Mouse (Mus musculus) hindbrain, embryonic 11.5 days (tissue): ENCODE data around the gene Atcay. TPM values are rescaled to one million over a fixed set of nuclear protein-coding genes. Genes with fewer than 3 reads are reported as not detected.
A peak's percentile ranks its signal among the peaks of the same experiment; 100 is the strongest.
"Not testable (repeated sequence)": the region's sequence is repeated elsewhere in the genome, so short reads cannot be mapped to it uniquely, and the experiment has no call there.

Experiments used
- ATAC-seq: fragments of 200-750 bp; cut with Nextera tagmentation; 2 replicates; pipeline ENCODE4 v1.8.0; 2017; ENCODE audit warnings: mild to moderate bottlenecking, moderate TSS enrichment, moderate library complexity; ENCODE audit not compliant: low FRiP score
- DNase-seq: peaks from one replicate; pipeline ENCODE4 v3.0.0-alpha.2; 2015; ENCODE audit warnings: low spot score
- H3K27ac ChIP-seq: fragments of 300-500 bp; sonication (generic); 2 replicates; pipeline ENCODE4 v1.5.1; 2014; ENCODE audit warnings: mild to moderate bottlenecking, low read depth, low read length
- H3K27me3 ChIP-seq: fragments of 300-500 bp; sonication (generic); 2 replicates; pipeline ENCODE4 v1.6.1; 2014; ENCODE audit warnings: mild to moderate bottlenecking, low read length, moderate library complexity, mixed read lengths; ENCODE audit not compliant: control insufficient read depth, insufficient read depth
- H3K36me3 ChIP-seq: fragments of 300-500 bp; sonication (generic); 2 replicates; pipeline ENCODE4 v1.6.1; 2014; ENCODE audit warnings: mild to moderate bottlenecking, low read length, moderate library complexity, mixed read lengths; ENCODE audit not compliant: control insufficient read depth, insufficient read depth
- H3K4me1 ChIP-seq: fragments of 300-500 bp; sonication (generic); replicated peaks from 2 replicates; pipeline ENCODE4 v1.6.1; 2014; ENCODE audit warnings: low read length, mixed read lengths; ENCODE audit not compliant: control insufficient read depth, insufficient read depth
- H3K4me2 ChIP-seq: fragments of 300-500 bp; sonication (generic); replicated peaks from 2 replicates; pipeline ENCODE4 v1.6.1; 2014; ENCODE audit warnings: mild to moderate bottlenecking, low read depth, low read length
- H3K4me3 ChIP-seq: fragments of 300-500 bp; sonication (generic); 2 replicates; pipeline ENCODE4 v1.5.1; 2014; ENCODE audit warnings: low read depth, low read length
- H3K9ac ChIP-seq: fragments of 300-500 bp; sonication (generic); 2 replicates; pipeline ENCODE4 v1.6.1; 2014; ENCODE audit warnings: low read depth, low read length
- H3K9me3 ChIP-seq: fragments of 300-500 bp; sonication (generic); 2 replicates; pipeline ENCODE4 v1.6.1; 2016; ENCODE audit warnings: low read length; ENCODE audit not compliant: control insufficient read depth
- WGBS: fragments of 180-500 bp; shearing (Covaris S2); extraction: QIAGEN DNeasy Blood & Tissue Kit; methylation state at CpG from one replicate; pipeline ENCODE4 v1.1.7; 2014; 5-methylcytosine and 5-hydroxymethylcytosine counted together
- polyA plus RNA-seq: library from polyadenylated mRNA; unstranded; fragments of >200 nt; fragmentation: Nextera tagmentation; extraction: Ambion mirVana; gene quantifications from 2 replicates; pipeline ENCODE4 v1.2.1, GENCODE M21; 2014

The Atcay gene
- polyA plus RNA-seq, 1 experiment from 2014 or later = 22.8 TPM

DNA sequence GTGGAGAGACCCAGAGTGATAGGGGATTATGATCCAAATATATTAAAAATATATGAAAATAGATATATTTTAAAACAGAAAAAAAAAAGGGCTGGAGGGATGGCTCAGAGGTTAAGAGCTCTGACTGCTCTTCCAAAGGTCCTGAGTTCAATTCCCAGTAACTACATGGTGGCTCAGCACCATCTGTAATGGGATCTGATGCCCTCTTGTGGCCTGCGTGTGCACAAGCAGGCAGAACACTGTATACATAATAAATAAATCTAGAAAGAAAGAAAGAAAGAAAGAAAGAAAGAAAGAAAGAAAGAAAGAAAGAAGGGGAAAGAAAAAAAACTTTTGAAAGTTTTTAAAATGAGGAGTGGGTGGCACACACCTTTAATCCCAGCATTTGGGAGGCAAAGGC is 13.4 kb downstream of the Atcay start:
- not testable (repeated sequence) for H3K4me3 ChIP-seq, H3K36me3 ChIP-seq, H3K4me1 ChIP-seq, ATAC-seq, H3K9ac ChIP-seq, H3K27ac ChIP-seq, H3K4me2 ChIP-seq, DNase-seq, H3K9me3 ChIP-seq, H3K27me3 ChIP-seq
- 19% methylated on average over 1 of the region's 1 CpGs for WGBS

DNA sequence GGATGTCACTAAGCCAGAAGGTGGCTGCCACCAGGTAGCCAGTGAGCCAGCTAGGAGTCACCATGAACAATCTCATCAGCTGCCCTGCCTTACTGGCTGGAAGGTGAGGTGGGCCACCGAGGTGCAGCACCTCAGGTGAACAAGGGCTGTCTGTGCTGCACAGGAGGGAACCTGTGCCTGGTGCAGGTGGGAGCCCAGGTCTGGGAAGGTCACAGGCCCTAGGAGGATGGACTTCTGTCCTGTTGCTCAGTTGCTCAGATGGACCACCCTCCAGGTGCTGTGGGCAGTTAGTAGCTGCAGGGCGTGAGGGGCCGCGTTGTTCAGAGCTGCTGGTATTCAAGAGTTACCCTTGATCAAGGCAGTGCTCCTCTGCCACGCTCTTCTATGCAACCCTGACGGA is 13.8 kb downstream of the Atcay start:
- H3K9ac ChIP-seq = no peak overlapping the region
- no peak overlapping the region for H3K4me3 ChIP-seq
- no peak overlapping the region for H3K27ac ChIP-seq
- no peak for DNase-seq
- ATAC-seq = no peak
- H3K9me3 ChIP-seq = no peaks in the 10 kb centered on the region
- 90% methylated on average over 6 of the region's 6 CpGs for WGBS
- H3K36me3 ChIP-seq = peaks cover 9% of the 10 kb centered on the region
- H3K27me3 ChIP-seq = no peaks in the 10 kb centered on the region
- H3K4me1 ChIP-seq = no peaks in the 10 kb centered on the region
- H3K4me2 ChIP-seq = no peak overlapping the region

DNA sequence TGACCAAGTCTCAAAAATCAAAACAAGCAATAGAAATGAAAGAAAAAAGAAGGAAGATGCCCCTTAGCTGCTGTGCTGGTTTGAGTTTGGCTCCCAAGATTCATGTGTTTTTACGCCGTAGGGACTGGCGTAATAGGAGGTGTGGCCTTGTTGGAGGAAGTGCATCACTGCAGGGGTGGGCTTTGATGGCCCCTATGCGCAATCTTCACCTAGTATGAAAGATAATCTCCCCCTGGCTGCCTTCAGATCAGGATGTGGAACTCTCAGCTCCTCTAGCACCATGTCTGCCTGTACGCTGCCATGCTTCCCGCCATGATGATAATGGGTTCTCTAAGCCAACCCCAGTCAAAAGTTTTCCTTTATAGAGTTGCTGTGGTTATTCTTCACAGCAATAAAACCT is 14.4 kb downstream of the Atcay start:
- no peaks in the 10 kb centered on the region for H3K27me3 ChIP-seq
- H3K4me2 ChIP-seq = no peak overlapping the region
- H3K4me1 ChIP-seq = no peaks in the 10 kb centered on the region
- H3K9me3 ChIP-seq = no peaks in the 10 kb centered on the region
- H3K27ac ChIP-seq = no peak overlapping the region
- H3K9ac ChIP-seq = no peak overlapping the region
- H3K36me3 ChIP-seq = peaks cover 12% of the 10 kb centered on the region
- WGBS = 93% methylated on average over 6 of the region's 6 CpGs
- ATAC-seq = no peak
- no peak for DNase-seq
- no peak overlapping the region for H3K4me3 ChIP-seq

DNA sequence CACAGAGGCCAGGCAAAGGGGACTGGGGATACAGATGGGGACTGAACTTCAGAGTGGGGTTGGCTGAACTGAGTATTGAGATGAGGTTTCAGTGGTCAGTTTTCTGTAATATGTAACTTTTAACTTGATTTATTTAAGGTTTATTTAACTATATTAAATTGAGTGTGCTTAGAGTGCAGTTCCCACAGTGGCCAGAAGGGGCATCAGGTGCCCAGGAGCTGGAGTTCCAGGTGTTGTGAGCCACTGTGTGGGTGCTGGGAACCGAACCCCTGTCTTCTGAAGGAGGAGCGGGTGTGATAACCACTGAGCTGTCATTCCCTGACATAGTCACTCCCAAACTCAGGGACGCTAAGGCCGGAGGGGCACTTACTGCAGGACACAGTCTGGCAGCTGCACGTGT is 20.5 kb downstream of the Atcay start:
- H3K36me3 ChIP-seq = peaks cover 16% of the 10 kb centered on the region
- H3K4me3 ChIP-seq = no peak overlapping the region
- H3K9me3 ChIP-seq = no peaks in the 10 kb centered on the region
- DNase-seq (no peak), ATAC-seq (no peak)
- H3K9ac ChIP-seq = no peak overlapping the region
- no peaks in the 10 kb centered on the region for H3K27me3 ChIP-seq
- 100% methylated on average over 5 of the region's 5 CpGs for WGBS
- no peaks in the 10 kb centered on the region for H3K4me1 ChIP-seq
- H3K4me2 ChIP-seq = no peak overlapping the region
- no peak overlapping the region for H3K27ac ChIP-seq

DNA sequence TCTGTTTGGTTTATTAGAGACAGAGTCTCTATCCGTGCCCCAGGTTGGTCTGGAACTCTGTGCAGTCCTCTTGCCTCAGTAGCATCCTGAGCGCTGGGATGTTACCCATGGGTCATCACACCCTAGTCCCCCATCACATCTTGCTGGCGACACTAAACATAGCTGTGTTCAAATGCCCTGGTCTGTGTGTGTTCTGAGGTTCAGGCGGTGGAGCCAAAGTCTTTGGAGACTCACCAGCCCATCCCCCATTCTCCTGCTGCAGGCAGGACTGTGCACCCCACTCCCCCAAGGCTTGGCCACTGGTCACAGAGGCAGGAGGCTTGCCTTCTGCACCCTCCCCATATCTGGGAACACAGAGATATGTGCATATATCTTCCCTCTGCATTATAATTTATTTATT is 26.5 kb downstream of the Atcay start:
- Histone ChIP-seq H3K4me1 (0 out of 2 replicates have a peak, but pooled peaks cover 2% of the 10 kb centered on the region), H3K36me3 (no peaks in the 10 kb centered on the region; the same call in 1 of the 2 replicates), H3K4me2 (no peak overlapping the region), H3K27ac (no peak overlapping the region), H3K27me3 (no peaks in the 10 kb centered on the region; the same call in 1 of the 2 replicates), H3K9me3 (no peaks in the 10 kb centered on the region), H3K9ac (no peak overlapping the region), H3K4me3 (no peak overlapping the region)
- ATAC-seq (no peak), DNase-seq (no peak)
- 71% methylated on average over 4 of the region's 4 CpGs for WGBS

GRCm38 (mm10) chr10:81202978-81203720 is 27.5 kb downstream of the Atcay start:
- Histone ChIP-seq H3K4me1 (0 out of 2 replicates have a peak, but pooled peaks cover 2% of the 10 kb centered on the region), H3K27ac (no peak overlapping the region), H3K9ac (no peak overlapping the region), H3K9me3 (no peaks in the 10 kb centered on the region), H3K4me3 (no peak overlapping the region), H3K4me2 (no peak overlapping the region), H3K36me3 (no peaks in the 10 kb centered on the region), H3K27me3 (no peaks in the 10 kb centered on the region; the same call in 1 of the 2 replicates)
- peak; percentile 34; the same call in 1 of the 2 replicates for ATAC-seq
- WGBS = 66% methylated on average over 8 of the region's 8 CpGs
- DNase-seq = no peak

DNA sequence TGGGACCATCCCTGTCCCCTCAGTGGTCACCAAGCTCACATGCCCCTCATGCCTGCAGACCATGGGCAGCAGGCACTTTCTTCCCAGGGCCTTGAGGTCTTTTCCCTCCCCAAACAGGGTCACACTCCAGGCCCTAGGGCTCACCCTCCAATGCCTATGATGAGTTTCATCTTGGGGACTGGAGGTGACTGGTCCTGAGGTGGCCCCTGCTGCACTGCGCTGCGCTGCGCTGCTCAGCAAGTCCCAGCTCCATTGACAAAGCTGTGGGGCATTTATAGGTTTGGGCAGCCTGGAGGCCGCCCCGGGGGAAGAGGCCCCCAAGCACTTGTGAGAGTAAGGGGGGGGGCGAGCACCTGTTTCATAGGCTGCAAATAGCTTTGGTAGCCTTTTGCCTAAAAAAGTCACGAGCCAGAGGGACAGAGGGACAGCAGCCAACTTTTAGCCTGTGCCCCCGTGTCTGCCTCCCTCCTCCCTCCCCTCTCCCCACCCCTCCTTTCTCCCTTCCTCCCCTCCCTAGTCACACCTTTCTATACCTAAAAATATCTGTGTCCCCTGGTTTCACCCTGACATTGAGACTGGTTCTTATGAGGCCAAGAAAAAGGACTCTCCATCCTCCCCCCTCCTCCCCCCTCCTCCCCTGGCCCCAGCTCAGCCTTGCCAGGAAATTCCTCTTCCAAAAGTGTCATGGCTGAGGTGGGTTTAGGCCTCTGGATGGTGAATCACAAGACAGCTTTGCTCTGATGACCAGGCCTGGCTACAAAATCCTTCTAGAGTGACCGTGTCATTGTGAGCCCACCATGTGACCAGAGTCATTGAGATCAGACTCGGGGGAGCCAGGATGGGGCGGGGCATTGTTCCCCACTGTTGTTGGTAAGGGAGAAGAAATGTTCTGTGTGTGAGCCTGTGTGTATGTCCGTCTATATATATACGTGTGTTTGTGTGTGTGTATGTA is 28.6 kb downstream of the Atcay start, which contains the start of gene Nmrk2:
Nmrk2 (minus strand) TSS at position 245 of the 952 bp plus-strand sequence.
- Histone ChIP-seq H3K27ac (no peak within 1 kb of the TSS), H3K4me2 (no peak within 1 kb of the TSS), H3K9me3 (no peaks in the 10 kb centered on the region), H3K4me1 (0 out of 2 replicates have a peak, but pooled peaks cover 2% of the 10 kb centered on the region), H3K36me3 (no peaks in the 10 kb centered on the region), H3K4me3 (no peak within 1 kb of the TSS), H3K9ac (no peak within 1 kb of the TSS), H3K27me3 (no peaks in the 10 kb centered on the region; the same call in 1 of the 2 replicates)
- ATAC-seq (no peak), DNase-seq (no peak)
- 61% methylated on average over 13 of the region's 13 CpGs for WGBS

GRCm38 (mm10) chr10:81200605-81201287 is 29.9 kb downstream of the Atcay start:
- Histone ChIP-seq H3K4me1 (0 out of 2 replicates have a peak, but pooled peaks cover 2% of the 10 kb centered on the region), H3K27me3 (peaks cover 10% of the 10 kb centered on the region), H3K36me3 (no peaks in the 10 kb centered on the region), H3K4me3 (no peak overlapping the region), H3K9me3 (no peaks in the 10 kb centered on the region), H3K4me2 (no peak overlapping the region), H3K27ac (no peak overlapping the region), H3K9ac (no peak overlapping the region)
- 76% methylated on average over 20 of the region's 20 CpGs for WGBS
- ATAC-seq (no peak), DNase-seq (no peak)
